Mouse (Mus musculus) testis, adult 10 weeks (tissue): ENCODE data around the gene Vmn1r53. TPM values are rescaled to one million over a fixed set of nuclear protein-coding genes. Genes with fewer than 3 reads are reported as not detected.

ENCODE experiments used
- polyA plus RNA-seq: library from polyadenylated mRNA; stranded (reverse); fragments of 350-450 nt; fragmentation: Illumina TruSeq; extraction: RNeasy Lipid Tissue Mini Kit (QIAGEN cat#74804); gene quantifications from one replicate; pipeline ENCODE4 v1.2.3, GENCODE M21; 2014; ENCODE audit warnings: low read depth, low replicate concordance

Gene Vmn1r53
- polyA plus RNA-seq, result 0.95 TPM

GRCm38 (mm10) chr6:90224338-90224737, at the start of gene Vmn1r53:
Gene Vmn1r53, minus strand, starts transcription at chr6:90224438.

GRCm38 (mm10) chr6:90246000-90246399, 21.8 kb upstream of the Vmn1r53 start, which contains the start of gene Vmn1r54:
Gene Vmn1r54, plus strand, starts transcription at chr6:90246300.

GRCm38 (mm10) chr6:90202493-90202892, 21.7 kb downstream of the Vmn1r53 start, which contains the start of gene V1ra8:
Gene V1ra8, plus strand, starts transcription at chr6:90202793.

GRCm38 (mm10) chr6:90174508-90174907, 49.7 kb downstream of the Vmn1r53 start, which contains the start of gene Vmn1r52:
Gene Vmn1r52, plus strand, starts transcription at chr6:90174808.

Other genes starting within 250 kb of the Vmn1r53 start
- not detected for gene Vmn1r47, start 208.3 kb downstream of the Vmn1r53 start, polyA plus RNA-seq
- not detected for gene Vmn1r48, start 187.6 kb downstream of the Vmn1r53 start, polyA plus RNA-seq
- not detected for gene Vmn1r49, start 145.9 kb downstream of the Vmn1r53 start, polyA plus RNA-seq
- not detected for gene Vmn1r50, start 123.0 kb downstream of the Vmn1r53 start, polyA plus RNA-seq
- gene Vmn1r51, start 101.8 kb downstream of the Vmn1r53 start, polyA plus RNA-seq, result not detected
- not detected for gene Vmn1r52, start 49.6 kb downstream of the Vmn1r53 start, polyA plus RNA-seq
- not detected for gene V1ra8, start 21.6 kb downstream of the Vmn1r53 start, polyA plus RNA-seq
- gene Vmn1r54, start 21.9 kb upstream of the Vmn1r53 start, polyA plus RNA-seq, result not detected
- 99.9 TPM for gene BC048671, start 76.8 kb upstream of the Vmn1r53 start, polyA plus RNA-seq
- gene Chst13, start 100.7 kb upstream of the Vmn1r53 start, polyA plus RNA-seq, result not detected
- not detected for gene Uroc1, start 108.8 kb upstream of the Vmn1r53 start, polyA plus RNA-seq
- gene Zxdc, start 145.1 kb upstream of the Vmn1r53 start, polyA plus RNA-seq, result 5.0 TPM
- gene Cfap100, start 204.4 kb upstream of the Vmn1r53 start, polyA plus RNA-seq, result 25.3 TPM
- 1.7 TPM for gene Klf15, start 238.1 kb upstream of the Vmn1r53 start, polyA plus RNA-seq